Mouse (Mus musculus): ENCODE measurements around the gene Drg1. TPM values are rescaled to one million over a fixed set of nuclear protein-coding genes. Genes with fewer than 3 reads are reported as not detected.
A peak's percentile ranks its signal among the peaks of the same experiment; 100 is the strongest.
"Not testable (repeated sequence)": the region's sequence is repeated elsewhere in the genome, so short reads cannot be mapped to it uniquely, and the experiment has no call there.

Gene Drg1
- total RNA-seq, 2 experiments from 2014 or later, result 91.7 to 98.9 TPM

DNA sequence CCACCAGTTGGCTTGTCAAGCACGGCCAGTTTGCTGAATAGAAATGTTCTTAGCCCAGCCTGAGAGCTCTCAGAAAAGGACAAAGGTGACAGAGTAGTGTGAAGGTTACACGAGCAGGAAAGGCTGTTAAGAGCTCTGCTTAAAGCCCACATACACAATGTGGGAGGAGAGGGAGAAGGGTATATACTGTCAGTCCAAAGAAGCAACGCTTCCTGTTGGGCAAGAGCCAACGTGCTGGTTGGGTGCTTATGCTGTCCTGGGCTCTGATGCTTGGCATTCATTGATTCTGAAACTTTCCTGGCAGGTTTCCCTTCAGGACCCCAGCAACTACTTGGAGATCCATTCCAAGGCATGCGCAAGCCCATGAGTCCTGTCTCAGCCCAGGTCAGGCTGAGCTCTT, 30.9 kb downstream of the Drg1 start:
- TF ChIP-seq CTCF (conservative IDR thresholded peaks at IDR 0.05), result no peak
- DNase-seq (ENCODE audit: low spot score in 2 of 2), result no peak
- Histone ChIP-seq H3K27ac (peak overlapping the region; percentile 5; the same call in 1 of the 2 replicates), H3K4me3 (no peak overlapping the region)

DNA sequence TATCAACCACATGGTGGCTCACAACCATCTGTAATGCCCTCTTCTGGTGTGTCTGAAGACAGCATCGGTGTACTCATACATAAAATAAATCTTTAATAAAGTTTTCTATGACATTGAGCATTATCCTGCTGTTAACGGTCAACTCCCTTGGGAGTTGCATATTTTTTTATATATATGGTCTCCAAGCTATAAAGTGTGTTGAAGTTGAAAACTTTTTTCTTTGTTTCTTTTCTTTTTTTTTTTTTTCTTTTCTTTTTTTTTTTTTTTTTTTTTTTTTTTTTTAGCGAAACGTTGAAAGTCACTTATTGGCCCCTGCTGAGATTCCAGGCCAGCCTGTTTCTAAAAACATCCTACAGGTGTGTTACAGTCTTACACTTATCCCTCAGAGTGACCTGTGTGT, 32.5 kb downstream of the Drg1 start:
- H3K27ac ChIP-seq, result no peak overlapping the region
- no peak; the same call in 1 of the 2 replicates for TF ChIP-seq CTCF (conservative IDR thresholded peaks at IDR 0.05)
- no peak overlapping the region for H3K4me3 ChIP-seq
- DNase-seq (ENCODE audit: low spot score in 2 of 2), result no peak

- TF ChIP-seq CTCF (conservative IDR thresholded peaks at IDR 0.05), result no peak
- Histone ChIP-seq H3K4me3 (no peak overlapping the region), H3K27ac (no peak overlapping the region)
- DNase-seq (ENCODE audit: low spot score in 2 of 2), result no peak
Observed at GRCm38 (mm10) chr11:3232248-3232647, 34.0 kb downstream of the Drg1 start.

DNA sequence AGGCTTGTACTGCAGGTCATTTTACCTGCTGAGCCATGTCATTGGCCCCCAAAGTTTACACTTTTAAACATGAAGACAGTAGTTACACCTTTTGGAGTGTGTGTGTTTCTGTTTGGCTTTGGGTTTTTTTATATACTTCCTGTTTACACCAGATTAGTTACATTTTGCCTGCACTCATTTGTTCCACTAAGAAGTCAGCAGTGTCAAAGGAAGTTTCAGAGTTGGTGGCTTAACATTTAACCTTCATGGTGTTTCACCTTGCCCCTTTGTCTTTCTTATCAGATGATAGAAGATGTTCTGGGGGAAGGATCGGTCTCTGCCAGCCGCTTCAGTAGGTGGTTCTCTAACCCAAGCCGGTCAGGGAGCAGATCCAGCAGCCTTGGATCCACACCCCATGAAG, 39.1 kb downstream of the Drg1 start:
- Histone ChIP-seq H3K27ac (no peak overlapping the region), H3K4me3 (no peak overlapping the region)
- no peak for TF ChIP-seq CTCF (conservative IDR thresholded peaks at IDR 0.05)
- DNase-seq (ENCODE audit: low spot score in 2 of 2), result no peak

DNA sequence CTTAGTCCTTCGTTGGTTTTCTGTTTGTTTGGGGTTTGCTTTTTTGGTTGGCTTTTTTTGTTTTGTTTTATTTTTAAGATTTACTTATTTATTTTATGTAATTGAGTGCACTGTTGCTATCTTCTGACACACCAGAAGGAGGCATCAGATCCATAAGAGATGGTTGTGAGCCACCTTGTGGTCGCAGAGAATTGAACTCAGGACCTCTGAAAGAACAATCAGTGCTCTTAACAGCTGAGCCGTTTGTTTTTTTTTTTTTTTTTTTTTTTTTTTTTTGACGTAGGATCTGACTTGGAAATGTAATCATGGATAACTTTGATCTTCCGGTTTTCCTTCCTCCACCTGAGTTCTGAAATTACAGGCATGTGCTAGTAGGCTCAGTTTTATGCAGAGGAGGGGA, 43.1 kb downstream of the Drg1 start:
- TF ChIP-seq CTCF (conservative IDR thresholded peaks at IDR 0.05), result peak; percentile 54
- Histone ChIP-seq H3K4me3 (no peak overlapping the region), H3K27ac (no peak overlapping the region)
- DNase-seq (ENCODE audit: low spot score in 2 of 2), result no peak

DNA sequence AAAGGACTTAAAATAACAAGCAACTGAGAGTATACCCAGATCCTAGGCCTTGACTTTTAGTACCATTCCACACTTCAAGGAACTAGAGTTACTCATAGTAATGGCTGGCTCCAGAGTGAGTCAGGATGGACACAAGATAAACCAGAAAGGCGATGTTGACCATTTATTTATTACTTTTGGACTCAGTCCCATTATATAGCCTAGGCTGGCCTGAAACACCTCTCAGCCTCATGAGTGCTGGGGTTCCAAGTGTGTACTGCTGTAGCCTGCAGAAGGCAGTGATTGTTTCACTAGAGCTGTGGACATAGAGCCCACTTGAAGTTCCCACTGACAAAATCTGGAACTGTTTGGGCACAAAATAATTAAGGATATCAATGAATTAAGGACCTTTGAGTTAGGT, 53.7 kb downstream of the Drg1 start:
- TF ChIP-seq CTCF (conservative IDR thresholded peaks at IDR 0.05), result no peak
- DNase-seq (ENCODE audit: low spot score in 2 of 2), result no peak
- Histone ChIP-seq H3K27ac (no peak overlapping the region), H3K4me3 (no peak overlapping the region)

DNA sequence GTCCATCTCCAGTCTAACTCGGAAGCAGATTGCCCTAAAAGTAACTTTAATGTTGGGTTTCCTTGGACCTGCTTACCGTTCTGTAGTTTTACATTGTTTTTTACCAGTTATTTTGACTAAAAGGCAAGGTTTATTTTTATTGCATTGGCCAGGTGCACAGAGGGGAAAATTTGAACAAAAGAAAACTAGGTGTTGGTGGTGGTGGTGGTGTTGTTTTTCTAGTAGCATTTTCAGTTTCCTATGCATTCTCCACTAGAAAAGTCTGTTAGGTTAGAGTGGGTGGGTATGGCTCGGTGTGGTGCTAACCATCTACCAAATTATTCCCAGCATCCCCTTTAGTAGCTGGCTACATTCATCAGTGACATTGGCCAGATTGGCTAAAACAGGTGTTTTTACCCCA, 59.4 kb downstream of the Drg1 start:
- no peak for DNase-seq (ENCODE audit: low spot score in 2 of 2)
- H3K4me3 ChIP-seq, result no peak overlapping the region
- TF ChIP-seq CTCF (conservative IDR thresholded peaks at IDR 0.05), result no peak
- H3K27ac ChIP-seq, result no peak overlapping the region

DNA sequence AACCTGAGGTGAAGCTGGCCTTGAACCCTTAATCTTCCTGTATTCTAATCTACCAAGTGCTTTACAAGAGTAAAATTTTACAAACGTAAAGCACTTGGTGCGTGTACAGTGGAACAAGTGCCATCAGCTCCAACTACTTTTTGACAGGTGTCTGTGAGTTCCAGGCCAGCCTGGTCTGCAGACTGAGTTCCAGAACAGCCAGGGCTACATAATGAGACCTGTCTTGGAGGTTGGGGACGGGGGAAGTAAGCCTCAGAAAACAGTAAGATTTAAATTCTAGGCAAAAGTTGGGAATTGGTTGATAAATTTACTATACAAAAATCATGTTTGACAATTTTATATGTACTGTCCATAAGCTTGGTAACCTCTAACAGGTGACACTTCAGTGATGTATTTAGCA, 61.0 kb downstream of the Drg1 start:
- DNase-seq (ENCODE audit: low spot score in 2 of 2), result no peak
- TF ChIP-seq CTCF (conservative IDR thresholded peaks at IDR 0.05), result no peak
- Histone ChIP-seq H3K4me3 (no peak overlapping the region), H3K27ac (no peak overlapping the region)

DNA sequence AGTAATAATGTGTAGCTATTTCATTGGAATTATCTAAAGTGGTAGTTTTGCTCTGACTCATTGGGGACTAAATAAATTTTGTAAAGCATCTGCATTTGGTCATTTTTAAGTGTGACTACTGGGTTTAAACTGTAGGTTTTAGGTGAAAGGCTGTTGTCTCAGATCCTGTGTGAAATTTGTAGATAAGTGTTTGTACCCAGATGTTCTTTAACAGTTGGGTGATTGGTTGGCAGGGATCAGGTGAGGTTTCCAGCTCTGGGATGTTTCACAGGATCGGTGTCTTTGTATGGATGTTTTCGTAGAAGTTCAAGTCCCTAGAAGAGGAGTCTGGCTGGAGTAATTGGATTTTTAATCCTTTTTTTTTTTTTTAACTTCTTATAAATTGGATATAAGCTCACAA, 62.4 kb downstream of the Drg1 start:
- no peak for DNase-seq (ENCODE audit: low spot score in 2 of 2)
- H3K4me3 ChIP-seq, result no peak overlapping the region
- no peak for TF ChIP-seq CTCF (conservative IDR thresholded peaks at IDR 0.05)
- H3K27ac ChIP-seq, result no peak overlapping the region

DNA sequence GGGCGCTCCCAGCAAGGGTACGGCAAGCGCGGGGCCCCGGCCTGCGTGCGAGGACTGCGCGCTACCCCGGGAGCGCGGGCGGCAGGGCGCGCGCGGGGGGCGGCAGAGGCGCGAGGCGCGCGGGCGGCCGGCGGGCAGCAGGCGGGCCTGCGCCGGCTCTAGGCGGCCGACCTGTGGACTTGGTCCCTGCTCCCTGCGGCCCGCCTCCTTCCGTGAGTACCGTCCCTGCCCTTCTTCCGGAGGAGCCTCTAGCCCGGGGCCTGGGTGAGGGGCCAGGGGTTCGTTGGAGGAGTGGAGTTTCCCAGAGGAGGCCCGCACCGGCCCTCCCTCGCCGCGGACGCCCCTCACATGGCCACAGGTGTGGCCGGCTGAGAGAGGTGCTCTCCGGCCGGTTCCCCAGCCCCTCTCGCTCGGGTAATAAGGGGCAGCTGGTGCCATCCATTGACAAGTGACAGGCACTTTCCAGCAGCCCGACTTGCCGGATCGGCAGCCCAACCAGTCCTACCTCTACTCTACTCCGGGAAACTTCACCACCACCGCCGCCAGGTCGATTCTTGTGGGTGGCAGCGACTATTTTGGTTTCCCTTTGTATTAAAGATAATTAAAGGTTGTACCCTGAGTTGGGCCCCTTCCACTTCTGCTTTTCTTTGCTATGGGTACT, 63.3 kb downstream of the Drg1 start:
- peak overlapping the region; percentile 42 for H3K4me3 ChIP-seq
- TF ChIP-seq CTCF (conservative IDR thresholded peaks at IDR 0.05), result no peak
- peak overlapping the region; percentile 8 for H3K27ac ChIP-seq
- DNase-seq (ENCODE audit: low spot score in 2 of 2), result peak in 1 of 2 experiments; percentile 24

GRCm38 (mm10) chr11:3202231-3202701, 63.9 kb downstream of the Drg1 start, which contains the start of gene Eif4enif1:
Eif4enif1 (plus strand) TSS chr11:3202392.
- TF ChIP-seq CTCF (conservative IDR thresholded peaks at IDR 0.05), result no peak
- peak within 1 kb of the TSS; percentile 83 for H3K27ac ChIP-seq
- peak within 1 kb of the TSS; percentile 42 for H3K4me3 ChIP-seq
- DNase-seq (ENCODE audit: low spot score in 2 of 2), result peak; percentile 83 to 90

- TF ChIP-seq CTCF (conservative IDR thresholded peaks at IDR 0.05), result no peak
Observed at GRCm38 (mm10) chr11:3201326-3202230, 64.6 kb downstream of the Drg1 start.

GRCm38 (mm10) chr11:3200636-3201035, 65.6 kb downstream of the Drg1 start:
- DNase-seq (ENCODE audit: low spot score in 2 of 2); H3K27ac ChIP-seq; H3K4me3 ChIP-seq: not testable (repeated sequence)

More at GRCm38 (mm10) chr11:3201326-3202230, 64.6 kb downstream of the Drg1 start:
- no peak for DNase-seq (ENCODE audit: low spot score in 2 of 2)
- Histone ChIP-seq H3K4me3 (peak overlapping the region; percentile 33), H3K27ac (peak overlapping the region; percentile 83; the same call in 1 of the 2 replicates)

All from layer of hippocampus, adult 2 months (tissue).